Mouse (Mus musculus): ENCODE measurements around the gene Hist1h1e. TPM values are rescaled to one million over a fixed set of nuclear protein-coding genes. Genes with fewer than 3 reads are reported as not detected.
"Not testable (repeated sequence)": the region's sequence is repeated elsewhere in the genome, so short reads cannot be mapped to it uniquely, and the experiment has no call there.

The Hist1h1e gene
- polyA plus RNA-seq, 1 experiment from 2014 or later = 11.1 TPM

DNA sequence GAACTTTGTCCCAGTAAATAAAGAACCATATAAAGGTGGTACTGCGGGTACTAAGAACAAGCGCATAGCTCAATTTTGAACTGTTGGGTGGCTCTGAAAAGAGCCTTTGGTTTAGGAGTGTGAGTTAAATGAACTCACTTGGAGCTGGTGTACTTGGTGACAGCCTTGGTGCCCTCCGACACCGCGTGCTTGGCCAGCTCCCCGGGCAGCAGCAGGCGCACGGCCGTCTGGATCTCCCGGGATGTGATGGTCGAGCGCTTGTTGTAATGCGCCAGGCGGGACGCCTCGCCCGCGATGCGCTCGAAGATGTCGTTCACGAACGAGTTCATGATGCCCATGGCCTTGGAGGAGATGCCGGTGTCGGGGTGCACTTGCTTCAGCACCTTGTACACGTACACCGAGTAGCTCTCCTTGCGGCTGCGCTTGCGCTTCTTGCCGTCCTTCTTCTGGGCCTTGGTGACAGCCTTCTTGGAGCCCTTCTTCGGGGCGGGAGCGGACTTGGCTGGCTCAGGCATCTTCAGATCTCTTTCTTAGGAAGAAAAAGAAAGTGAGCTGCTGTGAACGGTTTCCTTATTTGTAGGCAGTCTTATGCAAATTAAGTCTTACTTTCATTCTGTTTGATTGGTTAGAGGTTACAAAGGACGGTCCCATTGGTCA lies 36.8 kb downstream of the Hist1h1e start:
- Histone ChIP-seq H3K4me1 (ENCODE audit: control insufficient read depth, insufficient read depth, low read length) (peaks cover 18% of the 10 kb centered on the region; the same call in 1 of the 2 replicates), H3K4me3 (ENCODE audit: low read depth, low read length) (peak overlapping the region; percentile 38), H3K4me2 (peak overlapping the region; percentile 69), H3K9ac (ENCODE audit: low read depth, low read length) (peak overlapping the region; percentile 80), H3K27ac (ENCODE audit: low read depth, low read length) (peak overlapping the region; percentile 96)
- not testable (repeated sequence) for H3K27me3 ChIP-seq (ENCODE audit: control insufficient read depth, insufficient read depth, low read length); H3K36me3 ChIP-seq (ENCODE audit: control insufficient read depth, insufficient read depth, low read length); H3K9me3 ChIP-seq (replicated peaks; ENCODE audit: control insufficient read depth, low read length)
- peak; percentile 83 for ATAC-seq (replicated peaks; ENCODE audit: insufficient number of reproducible peaks, low FRiP score, low TSS enrichment)
- under 1% methylated on average over 21 of the region's 36 CpGs for WGBS (ENCODE audit: insufficient replicate concordance)

DNA sequence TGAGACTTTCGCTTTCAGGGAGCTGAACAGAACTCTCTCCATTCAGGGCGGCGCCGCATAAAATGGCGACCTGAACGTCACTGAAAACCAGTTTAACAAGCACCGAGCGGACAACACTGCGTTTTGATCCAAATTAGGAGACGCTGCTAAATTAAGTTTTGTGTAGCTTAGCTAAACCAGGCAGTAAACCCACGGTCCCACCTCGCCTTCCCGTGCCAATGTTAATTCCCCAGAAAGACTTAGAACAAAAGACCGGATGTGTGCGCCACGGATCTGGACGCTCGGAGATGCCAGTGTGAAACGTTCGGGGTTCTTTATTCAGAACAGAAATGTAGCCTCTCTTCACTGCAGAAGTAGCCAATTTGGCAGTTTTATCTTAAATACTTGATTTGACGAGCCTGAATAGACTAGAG lies 37.3 kb downstream of the Hist1h1e start:
- ATAC-seq (replicated peaks; ENCODE audit: insufficient number of reproducible peaks, low FRiP score, low TSS enrichment) = no peak
- Histone ChIP-seq H3K4me1 (ENCODE audit: control insufficient read depth, insufficient read depth, low read length) (peaks cover 18% of the 10 kb centered on the region; the same call in 1 of the 2 replicates), H3K36me3 (ENCODE audit: control insufficient read depth, insufficient read depth, low read length) (no peaks in the 10 kb centered on the region), H3K4me2 (peak overlapping the region; percentile 69), H3K27me3 (ENCODE audit: control insufficient read depth, insufficient read depth, low read length) (no peaks in the 10 kb centered on the region), H3K27ac (ENCODE audit: low read depth, low read length) (peak overlapping the region; percentile 96), H3K4me3 (ENCODE audit: low read depth, low read length) (peak overlapping the region; percentile 38), H3K9ac (ENCODE audit: low read depth, low read length) (peak overlapping the region; percentile 80), H3K9me3 (replicated peaks; ENCODE audit: control insufficient read depth, low read length) (no peaks in the 10 kb centered on the region)
- under 1% methylated on average over 21 of the region's 21 CpGs for WGBS (ENCODE audit: insufficient replicate concordance)

DNA sequence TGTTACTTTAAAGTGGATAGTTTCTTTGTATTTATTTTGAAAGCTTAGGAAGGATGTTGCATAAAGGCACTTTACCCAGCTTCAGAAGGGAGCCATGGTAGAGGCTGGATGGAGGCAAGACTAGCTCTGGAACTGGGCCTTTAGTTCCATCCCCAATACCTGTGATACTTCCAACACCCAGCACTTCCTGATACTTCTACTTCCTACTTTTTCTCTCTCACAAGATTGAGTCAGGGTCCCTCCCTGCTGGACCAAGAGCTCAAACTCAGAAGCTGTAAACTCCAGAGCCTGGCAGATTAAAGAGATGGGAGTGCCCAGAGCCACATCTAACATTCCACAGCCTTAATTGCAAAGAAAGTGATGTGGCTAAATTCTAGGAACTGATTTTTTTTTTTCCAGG lies 38.0 kb downstream of the Hist1h1e start:
- Histone ChIP-seq H3K9ac (ENCODE audit: low read depth, low read length) (peak overlapping the region; percentile 80), H3K4me3 (ENCODE audit: low read depth, low read length) (peak overlapping the region; percentile 38), H3K9me3 (replicated peaks; ENCODE audit: control insufficient read depth, low read length) (no peaks in the 10 kb centered on the region), H3K4me1 (ENCODE audit: control insufficient read depth, insufficient read depth, low read length) (peaks cover 18% of the 10 kb centered on the region; the same call in 1 of the 2 replicates), H3K27me3 (ENCODE audit: control insufficient read depth, insufficient read depth, low read length) (no peaks in the 10 kb centered on the region), H3K4me2 (peak overlapping the region; percentile 69), H3K36me3 (ENCODE audit: control insufficient read depth, insufficient read depth, low read length) (no peaks in the 10 kb centered on the region), H3K27ac (ENCODE audit: low read depth, low read length) (peak overlapping the region; percentile 96)
- ATAC-seq (replicated peaks; ENCODE audit: insufficient number of reproducible peaks, low FRiP score, low TSS enrichment) = no peak

DNA sequence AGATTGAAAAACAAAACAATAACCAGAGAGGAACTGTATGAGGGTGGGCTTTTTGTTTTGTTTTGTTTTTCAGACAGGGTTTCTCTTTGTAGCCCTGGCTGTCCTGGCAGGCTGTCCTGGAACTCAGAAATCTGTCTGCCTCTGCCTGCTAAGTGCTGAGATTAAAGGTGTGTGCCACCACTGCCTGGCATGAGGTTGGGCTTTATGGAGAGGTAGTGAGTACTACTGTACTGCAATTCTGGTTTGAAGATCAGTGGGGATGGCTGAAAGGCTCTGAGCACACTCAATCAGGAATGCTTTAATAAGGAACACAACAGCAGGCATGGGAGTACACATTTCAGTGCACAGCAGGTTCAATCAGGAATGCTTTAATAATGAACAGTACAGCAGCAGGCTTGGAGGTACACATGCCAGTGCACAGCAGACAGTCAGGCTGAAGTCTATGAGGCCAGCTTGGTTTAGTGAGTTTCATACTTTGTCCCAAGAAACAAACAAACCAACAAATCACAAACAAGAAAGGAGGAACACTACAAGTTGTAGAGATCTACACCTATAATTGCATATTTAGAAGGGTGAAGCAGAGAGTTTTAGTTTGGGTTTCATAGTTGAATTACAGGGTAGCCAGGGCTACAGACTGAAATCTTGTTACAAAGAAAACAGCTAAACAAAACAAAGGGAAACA lies 38.8 kb downstream of the Hist1h1e start:
- Histone ChIP-seq H3K9me3 (replicated peaks; ENCODE audit: control insufficient read depth, low read length) (no peaks in the 10 kb centered on the region), H3K27me3 (ENCODE audit: control insufficient read depth, insufficient read depth, low read length) (no peaks in the 10 kb centered on the region), H3K9ac (ENCODE audit: low read depth, low read length) (0 out of 2 replicates have a peak overlapping the region, but pooled peaks have one; percentile 34), H3K4me3 (ENCODE audit: low read depth, low read length) (no peak overlapping the region; the same call in 1 of the 2 replicates), H3K4me2 (peak overlapping the region; percentile 37), H3K27ac (ENCODE audit: low read depth, low read length) (peak overlapping the region; percentile 91), H3K4me1 (ENCODE audit: control insufficient read depth, insufficient read depth, low read length) (peaks cover 18% of the 10 kb centered on the region; the same call in 1 of the 2 replicates), H3K36me3 (ENCODE audit: control insufficient read depth, insufficient read depth, low read length) (no peaks in the 10 kb centered on the region)
- ATAC-seq (replicated peaks; ENCODE audit: insufficient number of reproducible peaks, low FRiP score, low TSS enrichment) = no peak

DNA sequence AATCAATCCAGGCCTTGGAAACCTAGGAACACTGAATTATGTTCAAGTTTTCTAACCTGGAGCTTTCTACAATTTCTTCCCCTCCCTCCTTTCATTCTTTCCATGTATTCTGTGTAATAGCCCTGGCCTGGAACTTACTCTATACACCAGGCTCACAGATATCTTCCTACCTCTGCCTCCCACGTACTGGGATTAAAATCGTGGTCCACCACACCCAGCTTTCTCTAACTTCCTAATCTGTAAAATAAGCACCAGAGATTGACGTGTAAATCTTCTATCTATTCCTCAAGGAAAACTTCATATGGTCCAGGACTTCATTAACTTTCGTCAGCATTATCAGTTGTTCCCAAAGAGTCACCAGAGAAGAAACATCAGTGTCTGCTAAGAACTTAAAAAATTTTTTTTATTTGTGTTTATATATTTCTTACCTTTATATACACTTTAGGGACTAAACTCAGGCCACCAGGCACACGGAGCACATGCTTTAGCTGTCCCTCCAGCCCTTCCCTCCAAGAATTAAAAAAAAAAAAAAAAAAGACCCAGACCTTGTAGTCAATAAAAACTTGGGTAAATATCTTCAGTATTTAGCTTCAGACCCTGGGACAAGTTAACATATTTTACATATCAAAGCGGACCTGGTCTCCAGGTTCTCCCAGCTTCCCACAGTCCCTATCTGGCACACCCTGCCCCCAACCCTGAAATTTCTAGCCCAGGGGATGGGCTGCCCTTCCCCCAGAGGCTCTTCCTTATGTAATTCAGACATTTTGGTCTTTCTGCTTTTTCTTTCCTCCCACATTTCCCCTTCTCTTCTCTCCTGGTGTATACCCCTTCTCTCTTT lies 39.9 kb downstream of the Hist1h1e start:
- H3K9me3 ChIP-seq (replicated peaks; ENCODE audit: control insufficient read depth, low read length) = no peaks in the 10 kb centered on the region
- no peaks in the 10 kb centered on the region for H3K27me3 ChIP-seq (ENCODE audit: control insufficient read depth, insufficient read depth, low read length)
- WGBS (ENCODE audit: insufficient replicate concordance) = 11% methylated on average over 6 of the region's 6 CpGs
- no peak for ATAC-seq (replicated peaks; ENCODE audit: insufficient number of reproducible peaks, low FRiP score, low TSS enrichment)
- H3K36me3 ChIP-seq (ENCODE audit: control insufficient read depth, insufficient read depth, low read length) = no peaks in the 10 kb centered on the region
- peaks cover 18% of the 10 kb centered on the region; the same call in 1 of the 2 replicates for H3K4me1 ChIP-seq (ENCODE audit: control insufficient read depth, insufficient read depth, low read length)
- peak overlapping the region; percentile 91 for H3K27ac ChIP-seq (ENCODE audit: low read depth, low read length)
- peak overlapping the region; percentile 84 for H3K9ac ChIP-seq (ENCODE audit: low read depth, low read length)
- peak overlapping the region; percentile 49 for H3K4me3 ChIP-seq (ENCODE audit: low read depth, low read length)
- peak overlapping the region; percentile 85 for H3K4me2 ChIP-seq

DNA sequence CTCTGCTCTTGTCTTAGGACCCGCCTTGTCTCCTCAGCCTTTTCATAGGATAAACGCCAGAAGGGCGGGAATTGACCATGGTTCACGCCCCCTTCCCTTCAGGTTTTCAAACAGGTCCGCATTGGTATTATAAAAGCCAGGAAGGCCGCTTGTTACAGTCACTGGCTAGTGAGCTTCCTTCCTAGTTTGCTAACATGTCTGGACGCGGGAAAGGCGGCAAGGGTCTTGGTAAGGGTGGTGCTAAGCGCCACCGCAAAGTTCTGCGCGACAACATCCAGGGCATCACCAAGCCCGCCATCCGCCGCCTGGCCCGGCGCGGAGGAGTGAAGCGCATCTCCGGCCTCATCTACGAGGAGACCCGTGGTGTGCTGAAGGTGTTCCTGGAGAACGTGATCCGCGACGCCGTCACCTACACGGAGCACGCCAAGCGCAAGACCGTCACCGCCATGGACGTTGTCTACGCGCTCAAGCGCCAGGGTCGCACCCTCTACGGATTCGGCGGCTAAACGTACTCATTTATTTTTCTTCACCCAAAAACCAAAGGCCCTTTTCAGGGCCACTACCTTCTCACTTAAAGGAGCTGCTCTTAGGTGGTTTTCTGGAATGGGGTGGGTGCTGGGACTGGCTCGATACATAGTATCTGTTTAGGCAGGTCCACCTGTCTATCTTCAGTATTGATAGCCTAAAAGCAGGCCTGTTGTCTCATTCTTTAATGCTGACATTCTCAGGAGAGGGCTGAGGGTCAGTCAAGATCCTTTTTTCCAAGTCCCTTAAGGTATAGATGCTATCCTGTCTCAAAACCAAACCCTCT lies 40.7 kb downstream of the Hist1h1e start, which contains the start of gene Hist1h4d:
Hist1h4d (plus strand) TSS at position 191 of the 811 bp plus-strand sequence.
- H3K4me1 ChIP-seq (ENCODE audit: control insufficient read depth, insufficient read depth, low read length) = peaks cover 17% of the 10 kb centered on the region; the same call in 1 of the 2 replicates
- peak within 1 kb of the TSS; percentile 91 for H3K27ac ChIP-seq (ENCODE audit: low read depth, low read length)
- H3K4me3 ChIP-seq (ENCODE audit: low read depth, low read length) = peak within 1 kb of the TSS; percentile 49
- peak; percentile 83 for ATAC-seq (replicated peaks; ENCODE audit: insufficient number of reproducible peaks, low FRiP score, low TSS enrichment)
- no peaks in the 10 kb centered on the region for H3K27me3 ChIP-seq (ENCODE audit: control insufficient read depth, insufficient read depth, low read length)
- under 1% methylated on average over 43 of the region's 43 CpGs for WGBS (ENCODE audit: insufficient replicate concordance)
- H3K9me3 ChIP-seq (replicated peaks; ENCODE audit: control insufficient read depth, low read length) = no peaks in the 10 kb centered on the region
- H3K9ac ChIP-seq (ENCODE audit: low read depth, low read length) = peak within 1 kb of the TSS; percentile 84
- no peaks in the 10 kb centered on the region for H3K36me3 ChIP-seq (ENCODE audit: control insufficient read depth, insufficient read depth, low read length)
- peak within 1 kb of the TSS; percentile 85 for H3K4me2 ChIP-seq

DNA sequence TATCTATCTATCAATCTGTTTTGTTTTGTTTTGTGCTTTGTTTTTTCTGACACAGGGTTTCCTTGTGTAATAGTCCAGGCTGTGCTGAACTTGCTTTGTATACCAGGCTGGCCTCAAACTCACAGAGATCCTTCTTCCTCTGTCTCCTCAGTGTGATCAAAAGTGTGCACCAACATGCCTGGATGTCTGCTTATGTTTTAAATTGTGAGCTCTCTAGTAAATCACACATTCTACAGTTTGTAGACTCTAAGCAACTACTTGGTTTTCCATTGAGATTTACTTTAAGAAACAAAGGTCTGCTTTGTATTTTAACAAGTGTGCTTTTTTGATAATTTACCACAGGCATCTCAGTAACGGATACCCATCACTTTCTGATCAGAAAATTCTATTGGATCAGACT lies 44.5 kb downstream of the Hist1h1e start:
- H3K9ac ChIP-seq (ENCODE audit: low read depth, low read length) = no peak overlapping the region
- WGBS (ENCODE audit: insufficient replicate concordance) = 95% methylated on average over 1 of the region's 1 CpGs
- H3K36me3 ChIP-seq (ENCODE audit: control insufficient read depth, insufficient read depth, low read length) = no peaks in the 10 kb centered on the region
- H3K4me1 ChIP-seq (ENCODE audit: control insufficient read depth, insufficient read depth, low read length) = peaks cover 14% of the 10 kb centered on the region; the same call in 1 of the 2 replicates
- H3K4me2 ChIP-seq = no peak overlapping the region
- no peak overlapping the region for H3K4me3 ChIP-seq (ENCODE audit: low read depth, low read length)
- ATAC-seq (replicated peaks; ENCODE audit: insufficient number of reproducible peaks, low FRiP score, low TSS enrichment) = no peak
- no peaks in the 10 kb centered on the region for H3K27me3 ChIP-seq (ENCODE audit: control insufficient read depth, insufficient read depth, low read length)
- no peak overlapping the region for H3K27ac ChIP-seq (ENCODE audit: low read depth, low read length)
- H3K9me3 ChIP-seq (replicated peaks; ENCODE audit: control insufficient read depth, low read length) = no peaks in the 10 kb centered on the region
